Mouse (Mus musculus) hindbrain, embryonic 11.5 days (tissue): ENCODE results near the gene Ikbke. TPM values are rescaled to one million over a fixed set of nuclear protein-coding genes. Genes with fewer than 3 reads are reported as not detected.
"Not testable (repeated sequence)": the region's sequence is repeated elsewhere in the genome, so short reads cannot be mapped to it uniquely, and the experiment has no call there.

ENCODE experiments used
- ATAC-seq: fragments of 200-750 bp; cut with Nextera tagmentation; 2 replicates; pipeline ENCODE4 v1.8.0; 2017; ENCODE audit warnings: mild to moderate bottlenecking, moderate TSS enrichment, moderate library complexity; ENCODE audit not compliant: low FRiP score
- DNase-seq: peaks from one replicate; pipeline ENCODE4 v3.0.0-alpha.2; 2015; ENCODE audit warnings: low spot score
- H3K27ac ChIP-seq: fragments of 300-500 bp; sonication (generic); 2 replicates; pipeline ENCODE4 v1.5.1; 2014; ENCODE audit warnings: mild to moderate bottlenecking, low read depth, low read length
- H3K27me3 ChIP-seq: fragments of 300-500 bp; sonication (generic); 2 replicates; pipeline ENCODE4 v1.6.1; 2014; ENCODE audit warnings: mild to moderate bottlenecking, low read length, moderate library complexity, mixed read lengths; ENCODE audit not compliant: control insufficient read depth, insufficient read depth
- H3K36me3 ChIP-seq: fragments of 300-500 bp; sonication (generic); 2 replicates; pipeline ENCODE4 v1.6.1; 2014; ENCODE audit warnings: mild to moderate bottlenecking, low read length, moderate library complexity, mixed read lengths; ENCODE audit not compliant: control insufficient read depth, insufficient read depth
- H3K4me1 ChIP-seq: fragments of 300-500 bp; sonication (generic); replicated peaks from 2 replicates; pipeline ENCODE4 v1.6.1; 2014; ENCODE audit warnings: low read length, mixed read lengths; ENCODE audit not compliant: control insufficient read depth, insufficient read depth
- H3K4me2 ChIP-seq: fragments of 300-500 bp; sonication (generic); replicated peaks from 2 replicates; pipeline ENCODE4 v1.6.1; 2014; ENCODE audit warnings: mild to moderate bottlenecking, low read depth, low read length
- H3K4me3 ChIP-seq: fragments of 300-500 bp; sonication (generic); 2 replicates; pipeline ENCODE4 v1.5.1; 2014; ENCODE audit warnings: low read depth, low read length
- H3K9ac ChIP-seq: fragments of 300-500 bp; sonication (generic); 2 replicates; pipeline ENCODE4 v1.6.1; 2014; ENCODE audit warnings: low read depth, low read length
- H3K9me3 ChIP-seq: fragments of 300-500 bp; sonication (generic); 2 replicates; pipeline ENCODE4 v1.6.1; 2016; ENCODE audit warnings: low read length; ENCODE audit not compliant: control insufficient read depth
- WGBS: fragments of 180-500 bp; shearing (Covaris S2); extraction: QIAGEN DNeasy Blood & Tissue Kit; methylation state at CpG from one replicate; pipeline ENCODE4 v1.1.7; 2014; 5-methylcytosine and 5-hydroxymethylcytosine counted together
- polyA plus RNA-seq: library from polyadenylated mRNA; unstranded; fragments of >200 nt; fragmentation: Nextera tagmentation; extraction: Ambion mirVana; gene quantifications from 2 replicates; pipeline ENCODE4 v1.2.1, GENCODE M21; 2014

The Ikbke gene
- polyA plus RNA-seq: 0.49 and 0.66 TPM in 2 replicates

DNA sequence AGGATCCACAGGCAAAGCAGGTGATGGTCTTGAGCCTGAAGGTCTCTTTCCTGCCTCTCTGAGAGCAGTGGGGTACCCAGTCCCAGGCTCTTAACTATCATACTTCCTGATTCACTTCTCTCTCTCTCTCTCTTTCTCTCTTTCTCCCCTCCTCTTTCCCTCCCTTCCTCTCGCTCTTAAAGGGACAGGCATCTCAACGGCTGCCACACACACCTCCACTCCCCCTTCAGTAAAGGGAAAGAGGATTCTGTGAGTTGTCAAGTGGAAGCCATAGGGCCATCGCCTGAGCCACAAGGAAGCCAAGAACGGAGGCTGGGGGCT lies at the start of gene Ikbke:
Ikbke (minus strand) TSS at position 151 of the 321 bp plus-strand sequence.
- H3K27ac ChIP-seq: no peak within 1 kb of the TSS
- H3K4me2 ChIP-seq: no peak within 1 kb of the TSS

GRCm38 (mm10) chr1:131329093-131329492 lies 49.7 kb upstream of the Ikbke start:
- not testable (repeated sequence) for H3K27ac ChIP-seq, H3K4me3 ChIP-seq, H3K4me1 ChIP-seq, H3K9ac ChIP-seq, H3K27me3 ChIP-seq, H3K9me3 ChIP-seq, H3K36me3 ChIP-seq, ATAC-seq, DNase-seq, H3K4me2 ChIP-seq
- WGBS: 100% methylated on average over 1 of the region's 1 CpGs

More for the DNA sequence above, at the start of gene Ikbke:
- Histone ChIP-seq H3K36me3 (no peaks in the 10 kb centered on the region), H3K4me3 (no peak within 1 kb of the TSS), H3K9me3 (no peaks in the 10 kb centered on the region), H3K9ac (no peak within 1 kb of the TSS), H3K27me3 (no peaks in the 10 kb centered on the region), H3K4me1 (no peaks in the 10 kb centered on the region)
- 57% methylated on average over 4 of the region's 4 CpGs for WGBS
- ATAC-seq (no peak), DNase-seq (no peak)

GRCm38 (mm10) chr1:131327167-131327566 lies 47.8 kb upstream of the Ikbke start:
- ATAC-seq (no peak), DNase-seq (no peak)
- H3K9me3 ChIP-seq: no peaks in the 10 kb centered on the region
- H3K9ac ChIP-seq: no peak overlapping the region
- no peaks in the 10 kb centered on the region for H3K27me3 ChIP-seq
- no peaks in the 10 kb centered on the region for H3K4me1 ChIP-seq
- WGBS: 92% methylated on average over 1 of the region's 1 CpGs
- H3K4me3 ChIP-seq: no peak overlapping the region
- no peak overlapping the region for H3K27ac ChIP-seq
- H3K36me3 ChIP-seq: no peaks in the 10 kb centered on the region
- no peak overlapping the region for H3K4me2 ChIP-seq

DNA sequence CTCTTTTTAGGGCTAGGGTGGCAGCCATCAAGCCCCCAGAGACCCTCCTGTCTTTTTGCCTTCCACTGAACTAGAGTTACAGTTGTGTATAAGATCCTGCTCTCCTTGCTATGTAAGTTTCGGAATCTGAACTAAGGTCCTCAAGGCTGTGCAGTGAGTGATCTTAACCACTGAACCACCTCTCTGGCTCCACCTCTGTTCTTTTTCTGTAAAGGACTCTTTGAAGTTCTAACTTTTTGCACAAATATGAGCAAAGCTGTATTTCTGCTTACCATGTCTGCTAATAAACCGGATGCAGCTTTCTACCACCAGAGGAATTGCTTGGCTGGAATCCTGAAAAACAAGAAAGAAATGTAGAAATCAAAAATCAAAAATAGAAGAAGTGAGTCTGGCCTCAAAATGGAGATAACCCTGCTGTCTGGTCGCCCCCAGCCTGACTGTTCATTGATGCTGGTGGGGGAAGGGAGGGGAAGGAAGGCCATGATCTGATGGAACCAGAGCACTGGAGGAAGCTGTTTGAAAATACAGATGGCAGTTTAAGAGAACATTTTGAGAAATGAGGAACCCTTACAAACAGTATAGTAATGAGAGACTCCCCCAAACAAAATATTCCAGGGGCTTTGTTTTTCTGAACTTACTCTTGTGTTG lies 45.5 kb upstream of the Ikbke start:
- Histone ChIP-seq H3K4me2 (no peak overlapping the region), H3K4me1 (no peaks in the 10 kb centered on the region), H3K9ac (no peak overlapping the region), H3K9me3 (no peaks in the 10 kb centered on the region), H3K27ac (no peak overlapping the region), H3K27me3 (no peaks in the 10 kb centered on the region), H3K36me3 (no peaks in the 10 kb centered on the region), H3K4me3 (no peak overlapping the region)
- DNase-seq (no peak), ATAC-seq (no peak)
- over 99% methylated on average over 3 of the region's 3 CpGs for WGBS

DNA sequence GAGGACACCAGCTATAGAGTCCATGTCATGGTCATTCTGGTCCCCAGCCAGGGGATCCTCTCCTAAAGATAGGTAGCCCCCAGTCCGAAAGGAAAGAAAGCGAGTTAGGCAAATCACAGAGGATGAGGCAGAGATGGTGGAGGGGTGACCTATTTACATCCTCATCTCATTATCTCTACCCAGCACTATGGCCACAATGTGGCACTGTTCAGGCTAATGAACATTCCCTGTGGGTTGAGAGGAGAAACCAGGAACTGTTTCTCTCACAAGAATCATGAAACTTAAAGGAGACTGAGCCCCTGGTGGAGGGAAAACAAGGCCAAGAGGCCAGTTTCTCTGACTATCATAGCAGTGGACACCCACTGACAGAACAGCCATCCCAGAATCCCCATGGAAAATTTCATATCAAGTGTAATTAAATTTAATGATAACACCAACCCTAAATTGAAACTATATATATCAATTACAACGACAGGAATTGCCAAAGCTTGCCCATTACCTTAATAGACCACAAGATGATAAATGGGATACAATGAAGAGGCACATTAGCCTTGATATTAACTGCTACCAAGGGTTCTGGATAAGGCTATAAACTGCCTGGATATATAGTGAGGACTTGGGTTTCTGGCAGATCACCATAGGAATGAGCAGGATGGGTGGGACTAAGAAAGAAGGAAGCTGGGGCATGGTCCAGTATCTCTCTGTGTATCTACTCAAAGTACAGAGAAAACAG lies 40.4 kb upstream of the Ikbke start:
- no peak overlapping the region for H3K4me2 ChIP-seq
- H3K4me1 ChIP-seq: no peaks in the 10 kb centered on the region
- H3K9ac ChIP-seq: no peak overlapping the region
- H3K27me3 ChIP-seq: no peaks in the 10 kb centered on the region
- H3K4me3 ChIP-seq: no peak overlapping the region
- WGBS: 86% methylated on average over 3 of the region's 3 CpGs
- no peaks in the 10 kb centered on the region for H3K9me3 ChIP-seq
- DNase-seq: no peak
- ATAC-seq: no peak
- H3K36me3 ChIP-seq: peaks cover 3% of the 10 kb centered on the region
- H3K27ac ChIP-seq: no peak overlapping the region

DNA sequence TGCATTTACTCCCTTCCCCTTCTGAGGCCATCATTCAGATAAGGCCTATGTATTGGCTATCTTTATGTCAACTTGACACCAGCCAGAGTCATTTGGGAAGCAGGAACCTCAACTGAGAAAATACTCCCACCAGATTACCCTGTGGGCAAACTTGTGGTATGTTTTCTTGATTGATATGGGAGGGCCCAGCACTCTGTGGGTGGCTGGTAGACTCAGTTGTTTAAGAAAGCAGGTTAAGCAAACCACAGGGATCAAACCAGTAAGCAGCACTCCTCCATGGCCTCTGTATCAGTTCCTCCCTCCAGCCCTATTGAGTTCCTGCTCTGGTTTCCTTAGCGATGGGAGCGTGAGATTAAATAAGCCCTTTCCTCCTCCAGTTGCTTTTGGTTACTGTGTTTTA lies 39.0 kb upstream of the Ikbke start:
- H3K4me1 ChIP-seq: no peaks in the 10 kb centered on the region
- peaks cover 3% of the 10 kb centered on the region for H3K36me3 ChIP-seq
- H3K4me3 ChIP-seq: no peak overlapping the region
- ATAC-seq (no peak), DNase-seq (no peak)
- no peaks in the 10 kb centered on the region for H3K27me3 ChIP-seq
- H3K27ac ChIP-seq: no peak overlapping the region
- no peak overlapping the region for H3K4me2 ChIP-seq
- WGBS: 94% methylated on average over 2 of the region's 2 CpGs
- H3K9me3 ChIP-seq: no peaks in the 10 kb centered on the region
- no peak overlapping the region for H3K9ac ChIP-seq

GRCm38 (mm10) chr1:131317625-131318024 lies 38.2 kb upstream of the Ikbke start:
- Histone ChIP-seq H3K36me3 (peaks cover 3% of the 10 kb centered on the region), H3K9ac (no peak overlapping the region), H3K27ac (no peak overlapping the region), H3K4me2 (no peak overlapping the region), H3K27me3 (no peaks in the 10 kb centered on the region), H3K9me3 (no peaks in the 10 kb centered on the region), H3K4me1 (no peaks in the 10 kb centered on the region), H3K4me3 (no peak overlapping the region)
- ATAC-seq (no peak), DNase-seq (no peak)
- WGBS: 97% methylated on average over 5 of the region's 5 CpGs

GRCm38 (mm10) chr1:131311284-131311683 lies 31.9 kb upstream of the Ikbke start:
- no peaks in the 10 kb centered on the region for H3K27me3 ChIP-seq
- H3K4me1 ChIP-seq: no peaks in the 10 kb centered on the region
- WGBS: 85% methylated on average over 3 of the region's 3 CpGs
- DNase-seq (no peak), ATAC-seq (no peak)
- no peak overlapping the region for H3K4me3 ChIP-seq
- no peaks in the 10 kb centered on the region for H3K9me3 ChIP-seq
- H3K27ac ChIP-seq: no peak overlapping the region
- H3K36me3 ChIP-seq: no peaks in the 10 kb centered on the region; the same call in 1 of the 2 replicates
- no peak overlapping the region for H3K9ac ChIP-seq
- H3K4me2 ChIP-seq: no peak overlapping the region

- H3K36me3 ChIP-seq: no peaks in the 10 kb centered on the region; the same call in 1 of the 2 replicates
Measured at GRCm38 (mm10) chr1:131310237-131310818, 30.9 kb upstream of the Ikbke start.

More at GRCm38 (mm10) chr1:131310237-131310818, 30.9 kb upstream of the Ikbke start:
- Histone ChIP-seq H3K27me3 (no peaks in the 10 kb centered on the region), H3K9ac (no peak overlapping the region), H3K27ac (no peak overlapping the region), H3K9me3 (no peaks in the 10 kb centered on the region), H3K4me2 (no peak overlapping the region), H3K4me1 (no peaks in the 10 kb centered on the region), H3K4me3 (no peak overlapping the region)
- 91% methylated on average over 5 of the region's 5 CpGs for WGBS
- DNase-seq (no peak), ATAC-seq (no peak)
